Mouse (Mus musculus): ENCODE data around the gene Ecm1.
"Not testable (repeated sequence)": the region's sequence is repeated elsewhere in the genome, so short reads cannot be mapped to it uniquely, and the experiment has no call there.

The Ecm1 gene

GRCm38 (mm10) chr3:95726696-95727358 is 12.5 kb downstream of the Ecm1 start:
- no peak for DNase-seq (ENCODE audit: low spot score)

- no peak for DNase-seq (ENCODE audit: low spot score)
Measured at GRCm38 (mm10) chr3:95725863-95726262, 13.5 kb downstream of the Ecm1 start.

DNA sequence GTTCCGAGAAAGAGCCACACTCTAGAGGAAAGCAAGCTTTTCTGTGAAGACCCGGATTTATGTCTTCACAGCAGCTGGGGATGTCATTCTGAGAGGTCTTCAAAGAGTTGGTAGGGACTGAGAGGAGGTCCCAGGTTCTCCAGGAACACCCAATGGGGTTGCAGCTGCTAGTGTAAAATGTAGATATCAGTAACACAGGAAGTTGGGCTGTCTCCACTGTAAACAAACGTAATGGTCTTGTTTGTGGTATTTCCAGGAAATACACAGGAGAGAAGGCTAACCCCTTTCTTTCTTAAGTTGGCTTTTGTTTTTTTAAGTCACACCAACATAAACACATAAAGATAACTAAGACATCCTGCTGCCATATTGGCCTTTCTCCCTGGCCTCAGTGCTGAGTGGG is 17.0 kb downstream of the Ecm1 start:
- no peak for DNase-seq (ENCODE audit: low spot score)

DNA sequence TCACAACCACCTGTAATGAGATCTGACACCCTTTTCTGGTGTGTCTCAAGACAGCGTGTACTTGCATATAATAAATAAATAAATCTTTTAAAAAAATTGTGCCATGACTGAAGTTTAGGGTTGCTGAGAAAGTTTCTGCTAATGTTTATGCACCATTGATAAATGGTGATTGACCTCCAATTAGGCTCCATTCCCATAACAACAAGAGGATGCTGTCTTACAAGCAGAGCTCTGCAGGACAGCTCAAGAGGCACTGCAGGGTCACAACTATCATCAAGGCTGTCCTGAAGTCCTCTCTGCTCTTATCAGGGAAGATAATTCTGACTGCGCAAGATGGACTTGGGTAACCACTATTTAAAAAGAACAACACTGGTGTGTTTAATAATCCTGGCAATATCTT is 21.2 kb downstream of the Ecm1 start:
- DNase-seq (ENCODE audit: low spot score): no peak

DNA sequence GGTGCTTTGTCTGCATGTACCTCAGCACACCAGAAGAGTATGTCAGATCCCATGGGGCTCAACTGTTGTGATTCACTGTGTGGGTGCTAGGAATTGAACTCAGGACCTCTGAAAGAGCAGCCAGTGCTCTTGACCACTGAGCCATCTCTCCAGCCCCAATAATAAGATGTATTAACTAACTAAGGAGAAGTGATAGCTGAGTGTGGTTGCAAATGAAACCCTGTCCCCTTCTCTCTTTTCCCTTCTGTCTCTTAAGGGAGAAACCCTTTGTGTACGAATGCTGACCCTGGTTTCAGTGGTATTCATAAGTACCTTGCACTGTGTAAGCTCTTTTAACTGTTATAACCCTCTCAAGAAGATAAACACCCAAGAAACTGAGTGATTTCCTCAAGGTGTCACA is 23.3 kb downstream of the Ecm1 start:
- no peak for DNase-seq (ENCODE audit: low spot score)

DNA sequence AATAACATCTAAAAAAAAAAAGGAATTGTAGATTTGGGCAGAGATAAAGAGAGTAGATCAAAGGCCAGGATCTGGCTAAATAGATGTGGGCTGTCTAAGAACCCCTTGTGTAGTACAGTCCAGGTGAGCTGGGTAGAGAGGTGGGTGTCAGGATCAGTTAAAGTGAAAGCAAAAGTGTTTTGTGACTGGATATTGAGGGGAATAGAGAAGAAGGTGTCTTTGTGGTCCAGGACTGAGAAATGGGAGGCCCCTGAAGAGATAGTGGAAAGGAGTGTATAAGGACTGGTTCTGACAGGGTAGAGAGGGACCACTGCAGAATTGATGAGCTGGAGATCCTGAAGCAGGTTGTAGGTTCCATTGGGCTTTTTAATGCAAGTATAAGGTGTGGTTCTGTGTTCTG is 29.4 kb downstream of the Ecm1 start:
- no peak for DNase-seq (ENCODE audit: low spot score)

DNA sequence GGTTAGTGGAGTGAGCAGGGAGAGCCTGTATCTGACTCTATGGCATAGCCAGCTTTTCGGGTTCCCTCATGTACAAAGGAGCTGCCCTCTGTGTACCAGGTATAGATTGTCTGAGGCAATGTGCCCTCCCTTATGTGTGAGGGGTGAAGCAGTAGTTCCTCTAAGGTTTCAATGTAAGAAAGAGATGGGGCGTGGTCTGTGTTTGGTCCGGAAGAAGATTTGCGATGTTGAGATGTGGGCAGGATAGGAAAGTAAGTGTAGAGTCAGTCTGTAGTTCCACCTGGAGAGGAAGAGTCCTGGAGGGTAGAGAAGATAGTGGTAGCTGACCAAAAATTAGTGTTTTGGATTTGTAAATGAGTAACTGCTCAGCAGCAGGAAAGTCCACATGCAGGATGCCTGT is 30.3 kb downstream of the Ecm1 start:
- DNase-seq (ENCODE audit: low spot score): no peak

GRCm38 (mm10) chr3:95707497-95707896 is 31.9 kb downstream of the Ecm1 start:
- no peak for DNase-seq (ENCODE audit: low spot score)

DNA sequence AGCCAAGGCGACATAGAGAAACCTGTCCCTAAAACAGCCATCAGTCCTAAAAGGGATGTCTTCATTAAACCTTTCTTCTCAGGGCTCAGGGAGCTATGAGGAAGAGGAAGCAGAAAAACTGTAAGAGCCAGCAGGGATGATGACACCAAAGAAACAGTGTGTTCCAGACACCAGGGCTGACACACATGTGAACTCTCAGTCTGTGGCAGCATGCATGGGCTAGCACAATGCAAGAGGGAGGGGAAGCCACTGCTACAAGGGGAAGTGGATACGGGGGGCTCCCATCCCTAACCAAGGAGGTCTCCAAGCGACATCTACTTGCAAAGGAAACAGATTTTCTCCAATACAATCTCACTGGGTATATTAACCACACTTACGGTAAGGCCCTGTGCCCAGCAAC is 33.1 kb downstream of the Ecm1 start:
- DNase-seq (ENCODE audit: low spot score): no peak

DNA sequence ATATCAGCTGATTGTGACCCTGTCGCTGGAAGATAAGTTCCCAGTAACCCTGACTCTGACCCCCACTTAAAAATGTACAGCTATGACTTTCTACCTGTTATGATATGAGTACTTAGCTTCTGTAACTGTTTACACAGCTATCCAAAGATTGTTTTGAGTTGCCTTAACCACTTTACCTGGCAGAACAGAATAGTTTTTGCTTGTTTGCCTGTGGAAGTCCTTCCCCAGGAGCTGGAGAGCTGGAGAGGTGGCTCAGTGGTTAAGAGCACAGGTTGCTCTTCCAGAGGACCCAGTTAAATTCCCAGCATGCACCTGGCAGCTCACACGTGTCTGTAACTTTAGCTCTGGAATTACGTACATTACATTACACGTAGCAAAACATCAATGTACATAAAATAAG is 34.8 kb downstream of the Ecm1 start:
- no peak for DNase-seq (ENCODE audit: low spot score)

DNA sequence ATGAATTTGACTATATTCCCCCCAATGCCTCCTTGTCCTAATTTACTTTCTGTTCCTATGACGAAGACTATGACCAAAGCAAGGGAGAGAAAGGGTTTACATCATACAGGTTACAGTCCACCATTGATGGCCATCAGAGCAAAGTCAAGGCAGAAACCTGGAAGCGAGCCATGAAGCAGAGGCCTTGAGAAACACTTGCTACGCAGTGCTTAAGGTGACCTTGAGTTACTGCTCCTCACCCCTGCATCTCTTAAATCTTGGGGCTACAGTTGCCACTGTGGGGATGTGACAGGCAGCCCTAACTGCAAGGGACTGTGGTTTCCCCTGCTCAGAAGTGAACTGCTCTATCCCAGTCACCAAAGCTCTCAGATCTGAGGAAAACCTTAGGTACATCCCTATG is 36.1 kb downstream of the Ecm1 start:
- no peak for DNase-seq (ENCODE audit: low spot score)

GRCm38 (mm10) chr3:95701877-95702540 is 37.4 kb downstream of the Ecm1 start:
- peak; percentile 89 for DNase-seq (ENCODE audit: low spot score)

DNA sequence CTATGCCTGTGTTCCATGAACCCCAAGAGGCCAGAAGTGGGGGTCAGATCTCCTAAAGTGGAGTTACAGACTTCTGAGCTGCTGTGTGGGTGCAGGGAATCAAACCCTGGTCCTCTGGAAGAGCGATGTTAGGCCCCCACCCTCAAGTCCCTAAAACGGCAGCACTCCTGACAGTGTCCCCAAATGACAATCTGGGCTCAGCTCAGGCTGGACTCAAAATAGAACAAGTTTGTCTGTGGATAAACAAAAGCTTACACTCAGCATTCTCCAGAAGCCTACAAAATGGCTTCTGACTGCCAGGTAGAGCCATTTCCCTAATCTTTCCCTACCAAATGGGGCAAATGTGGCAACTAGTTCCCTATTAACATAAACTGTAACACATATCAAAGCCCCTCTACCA is 38.3 kb downstream of the Ecm1 start:
- no peak for DNase-seq (ENCODE audit: low spot score)

DNA sequence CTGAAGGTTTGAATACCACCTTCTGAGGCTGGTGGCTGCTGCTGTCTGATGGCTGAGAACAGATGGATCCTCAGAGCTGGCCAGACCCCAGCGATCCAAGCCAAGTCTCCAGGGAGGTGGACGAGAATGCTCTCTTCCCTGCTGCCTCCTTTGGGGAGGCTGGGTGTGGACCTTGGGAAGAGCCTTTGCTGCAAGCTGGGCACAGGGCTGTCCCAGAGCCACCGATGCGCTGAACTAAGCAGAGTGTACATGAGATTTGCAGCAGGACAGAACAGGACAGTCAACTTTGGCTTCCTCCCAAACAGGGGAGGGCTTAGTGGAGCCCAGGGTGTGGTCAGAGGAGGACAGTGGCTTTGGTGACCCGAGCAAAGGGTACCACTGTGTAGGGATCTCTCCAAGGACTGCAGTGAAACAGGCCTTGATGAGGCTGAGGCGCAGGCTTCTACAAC is 39.1 kb downstream of the Ecm1 start:
- no peak for DNase-seq (ENCODE audit: low spot score)

GRCm38 (mm10) chr3:95698286-95698685 is 41.1 kb downstream of the Ecm1 start:
- DNase-seq (ENCODE audit: low spot score): no peak

- peak; percentile 70 for DNase-seq (ENCODE audit: low spot score)
Measured at GRCm38 (mm10) chr3:95696360-95696759, 43.0 kb downstream of the Ecm1 start.

GRCm38 (mm10) chr3:95695796-95696195 is 43.6 kb downstream of the Ecm1 start:
- peak; percentile 58 for DNase-seq (ENCODE audit: low spot score)

- no peak for DNase-seq (ENCODE audit: low spot score)
Measured at GRCm38 (mm10) chr3:95694808-95695703, 44.3 kb downstream of the Ecm1 start.

DNA sequence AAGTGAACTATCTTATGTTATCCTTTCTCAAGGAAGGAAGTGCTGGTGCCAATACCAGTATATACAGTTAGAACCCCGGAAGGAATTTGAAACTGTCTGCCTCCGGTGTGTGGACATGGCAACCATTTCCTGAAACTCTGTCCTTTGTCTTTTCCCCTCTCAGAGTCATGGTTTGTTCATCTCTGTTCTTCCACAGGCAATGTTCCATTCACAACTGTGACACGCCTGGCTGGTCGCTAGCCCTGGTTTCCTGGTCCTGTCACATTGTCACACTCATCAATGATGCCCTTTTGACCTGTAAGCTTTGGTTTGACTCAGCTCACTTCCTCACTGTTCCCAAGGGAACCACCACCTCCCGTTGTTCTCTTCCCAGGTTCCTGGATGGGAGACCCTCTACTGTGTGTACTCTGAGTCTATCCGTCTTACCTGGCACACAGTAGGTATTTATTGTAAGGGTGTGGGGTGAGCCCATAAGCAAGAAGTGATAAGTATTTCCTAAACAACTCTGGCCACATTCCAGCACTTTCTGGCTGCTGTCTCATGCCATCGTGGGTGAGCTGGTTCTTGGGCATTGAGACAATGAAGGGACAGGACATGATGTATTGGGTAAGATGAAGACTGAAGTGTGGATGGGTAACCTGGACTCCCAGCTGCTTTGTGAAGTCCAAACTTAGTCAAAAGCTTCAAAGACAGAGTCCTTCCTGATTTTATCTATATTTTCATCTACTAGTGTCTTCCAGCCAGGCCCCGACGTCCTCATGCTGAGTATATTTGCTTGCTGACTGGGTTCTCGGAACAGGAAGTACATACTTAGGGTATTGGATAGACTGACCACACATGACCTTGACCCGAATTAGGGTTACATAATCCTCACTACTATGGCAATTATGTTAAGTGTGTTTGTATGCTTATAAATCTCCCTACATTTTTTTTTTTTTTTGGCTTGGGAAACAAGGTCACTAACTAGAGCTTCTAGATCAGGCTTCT is 45.3 kb downstream of the Ecm1 start:
- DNase-seq (ENCODE audit: low spot score): peak; percentile 48

- no peak for DNase-seq (ENCODE audit: low spot score)
Measured at GRCm38 (mm10) chr3:95692677-95693076, 46.7 kb downstream of the Ecm1 start.

GRCm38 (mm10) chr3:95690552-95690951 is 48.8 kb downstream of the Ecm1 start:
- DNase-seq (ENCODE audit: low spot score): not testable (repeated sequence)

DNA sequence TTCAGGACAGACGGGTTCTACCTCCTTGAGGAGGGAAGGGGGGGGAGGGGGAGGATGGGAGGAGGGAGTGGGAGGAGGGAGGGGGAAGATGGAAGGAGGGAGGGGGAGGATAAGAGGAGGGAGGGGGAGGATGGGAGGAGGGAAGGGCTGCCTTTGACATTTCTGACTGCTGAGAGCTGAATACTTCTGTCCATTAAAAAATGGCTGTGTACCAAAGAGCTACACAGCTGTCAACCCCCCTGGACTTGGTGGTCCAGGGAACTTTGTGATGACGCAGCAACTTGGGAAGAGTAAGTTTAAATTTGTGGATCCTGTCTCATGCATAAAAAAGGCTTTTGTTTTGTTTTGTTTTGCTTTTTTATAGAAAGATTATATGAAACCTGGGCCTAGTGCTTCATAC is 49.4 kb downstream of the Ecm1 start:
- no peak for DNase-seq (ENCODE audit: low spot score)

Measured in embryo, embryonic 10.5 days (tissue).